Mouse (Mus musculus) adrenal gland, postnatal 10 days (tissue): ENCODE data around the gene Coro1c. TPM values are rescaled to one million over a fixed set of nuclear protein-coding genes. Genes with fewer than 3 reads are reported as not detected.

Source experiments
- DNase-seq: peaks from one replicate; pipeline ENCODE4 v3.0.0; 2021; ENCODE audit warnings: mixed read lengths
- long read RNA-seq, 2 experiments: library from polyadenylated mRNA; stranded (forward); transcript quantifications; one replicate each; pipeline ENCODE4 v2.0.0; 2021
- total RNA-seq, 2 experiments: library from RNA; stranded (reverse); gene quantifications; 2 replicates each; pipeline ENCODE4 v1.2.3; 2021

Coro1c gene
- total RNA-seq = 10 to 100 TPM; 66.4 to 78.9 TPM
- long read RNA-seq, experiment 1, partial matches to known transcripts = 4 of 22 reads
- long read RNA-seq, experiment 1, other reads (novel, unspliced or antisense) = 16 of 22 reads
- long read RNA-seq, experiment 2, transcript Coro1c-201 (11 exons, 3,491 nt) = major isoform, 37 of 44 reads
- long read RNA-seq, experiment 2, partial matches to known transcripts = 4 of 44 reads
- long read RNA-seq, experiment 2, other reads (novel, unspliced or antisense) = 3 of 44 reads

DNA sequence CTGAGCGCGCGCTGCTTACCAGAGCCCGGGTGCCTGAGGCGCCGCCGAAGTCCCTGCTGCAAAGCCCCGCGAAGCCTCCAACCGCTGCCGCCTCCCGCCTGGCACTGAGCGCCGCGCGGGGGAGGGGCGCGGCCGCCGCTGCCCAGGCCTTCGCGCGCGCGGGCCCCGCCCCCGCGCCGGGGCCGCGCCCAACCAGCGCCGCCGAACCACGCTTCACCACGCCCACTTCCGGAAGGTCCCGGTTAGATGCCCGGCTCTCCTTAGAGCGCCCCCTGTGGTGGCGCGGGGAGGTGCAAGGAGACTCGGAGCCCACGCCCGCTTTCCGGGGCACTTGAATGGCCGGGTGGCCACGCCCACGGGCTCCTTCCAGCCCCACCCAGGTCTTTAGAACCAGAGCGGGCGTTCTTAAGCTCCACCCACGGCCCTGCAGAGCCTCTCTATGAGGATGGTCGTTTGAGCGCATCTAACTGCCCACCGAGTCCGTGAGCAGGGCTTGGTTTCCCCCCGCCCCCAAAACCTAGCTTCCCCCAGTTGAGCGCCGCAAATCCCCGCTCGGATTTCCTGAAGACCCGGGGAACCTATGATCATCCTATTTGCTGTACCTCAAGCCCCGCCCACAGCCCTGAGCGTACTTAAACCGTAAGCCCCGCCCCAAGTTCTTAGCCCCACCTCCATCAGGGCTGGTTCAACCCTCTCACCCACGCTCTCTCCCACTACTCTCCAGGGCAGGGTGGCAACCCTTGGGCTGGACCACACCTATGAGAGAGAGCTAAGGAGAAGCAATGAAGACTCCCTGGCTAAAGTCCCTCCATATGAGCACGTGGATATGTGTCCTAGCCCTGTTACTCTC, at the start of gene Coro1c:
Gene Coro1c (minus strand): TSS at position 167 of the 850 bp plus-strand sequence.
- DNase-seq = peak; percentile 100

DNA sequence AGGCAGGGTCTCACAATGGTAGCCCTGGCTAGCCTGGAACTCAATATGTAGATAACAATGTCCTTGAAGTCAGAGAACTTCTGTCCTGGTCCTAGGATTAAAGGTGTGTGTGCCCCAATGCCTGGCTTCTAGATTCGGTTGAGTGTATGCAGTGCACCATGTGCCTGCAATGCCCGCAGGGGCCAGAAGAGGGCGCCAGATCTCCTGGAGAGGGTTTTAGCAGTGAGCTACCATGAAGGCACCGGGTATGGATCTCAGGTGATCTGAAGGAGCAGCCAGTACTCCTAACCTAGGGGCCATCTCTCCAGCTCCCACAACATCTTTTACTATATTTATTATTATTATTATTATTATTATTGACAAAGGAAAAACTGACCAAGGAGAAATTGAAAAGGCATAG, 48.0 kb upstream of the Coro1c start:
- DNase-seq = peak; percentile 95

DNA sequence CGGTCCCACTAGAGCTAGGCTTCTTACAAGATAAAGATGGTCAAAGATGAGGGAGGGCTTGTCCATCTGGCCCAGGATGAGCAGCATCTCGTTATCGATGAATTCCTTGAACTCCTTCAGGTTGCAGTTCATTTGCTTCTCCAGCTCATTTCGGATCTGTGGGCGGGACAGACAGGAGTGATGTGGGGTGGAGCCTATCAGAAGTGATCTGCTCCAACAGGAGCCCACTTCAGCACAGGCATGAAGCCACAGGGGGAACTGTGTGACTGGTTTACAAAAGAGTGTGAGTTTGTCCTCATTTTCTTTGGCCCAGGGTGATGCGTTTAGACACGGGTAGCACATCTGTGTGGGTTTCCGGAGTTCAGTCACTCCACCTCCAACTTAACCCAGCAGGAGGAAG, 47.1 kb upstream of the Coro1c start:
- no peak for DNase-seq

DNA sequence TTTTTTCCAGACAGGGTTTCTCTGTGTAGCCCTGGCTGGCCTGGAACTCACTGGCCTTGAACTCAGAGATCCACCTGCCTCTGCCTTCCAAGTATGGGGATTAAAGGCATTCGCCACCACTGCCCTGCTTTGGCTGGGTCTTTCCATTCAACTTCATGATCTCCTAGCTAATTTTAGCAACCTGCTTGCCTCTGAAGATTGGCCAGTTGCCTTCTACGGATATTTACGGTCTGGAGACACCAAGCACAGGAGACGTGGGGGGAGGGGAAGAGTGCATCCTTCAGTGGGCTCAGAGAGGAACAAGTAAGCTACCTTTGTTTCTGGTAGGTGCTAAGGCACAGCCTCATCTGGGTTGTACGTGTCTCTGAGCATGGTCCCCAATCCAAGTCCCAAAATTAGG, 46.7 kb upstream of the Coro1c start:
- no peak for DNase-seq

DNA sequence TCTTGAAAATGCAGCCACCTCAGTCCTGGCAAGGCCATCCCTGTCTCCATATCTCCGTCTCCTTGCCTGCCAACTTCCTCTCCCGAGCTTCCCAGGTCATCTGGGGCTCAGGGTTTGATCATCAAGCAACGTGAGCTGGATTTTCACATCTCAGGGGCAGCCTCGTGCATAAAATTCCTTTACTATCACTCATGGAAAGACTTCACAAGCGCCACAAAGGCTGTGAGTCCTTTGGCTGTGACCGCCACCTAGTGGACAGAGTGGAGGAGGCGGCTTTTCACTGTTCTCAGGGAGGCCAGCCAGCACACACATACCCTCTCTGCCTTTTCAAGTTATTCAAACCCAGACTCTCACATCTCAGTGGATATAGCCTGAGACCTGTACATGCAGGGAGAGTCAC, 45.9 kb upstream of the Coro1c start:
- peak; percentile 90 for DNase-seq

DNA sequence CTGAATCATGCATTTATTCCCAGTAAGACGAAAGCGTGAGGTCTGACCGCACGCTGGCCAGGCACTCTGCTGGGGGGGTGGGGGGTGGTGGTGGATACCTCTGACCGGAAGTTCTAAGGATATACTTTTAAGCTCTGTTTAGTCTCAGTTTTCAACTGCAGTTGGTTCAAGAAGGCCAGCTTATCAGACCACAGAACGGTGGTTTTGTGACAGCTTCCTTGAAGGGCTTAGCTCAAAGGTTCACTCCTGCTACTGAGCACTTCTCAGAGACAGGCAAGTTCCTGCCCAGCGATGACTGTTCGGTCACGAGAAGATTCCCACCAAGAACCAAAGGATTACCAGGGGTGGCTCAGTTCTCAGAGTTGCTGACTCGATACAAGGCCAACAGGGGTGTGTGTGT, 44.0 kb upstream of the Coro1c start:
- DNase-seq = no peak

DNA sequence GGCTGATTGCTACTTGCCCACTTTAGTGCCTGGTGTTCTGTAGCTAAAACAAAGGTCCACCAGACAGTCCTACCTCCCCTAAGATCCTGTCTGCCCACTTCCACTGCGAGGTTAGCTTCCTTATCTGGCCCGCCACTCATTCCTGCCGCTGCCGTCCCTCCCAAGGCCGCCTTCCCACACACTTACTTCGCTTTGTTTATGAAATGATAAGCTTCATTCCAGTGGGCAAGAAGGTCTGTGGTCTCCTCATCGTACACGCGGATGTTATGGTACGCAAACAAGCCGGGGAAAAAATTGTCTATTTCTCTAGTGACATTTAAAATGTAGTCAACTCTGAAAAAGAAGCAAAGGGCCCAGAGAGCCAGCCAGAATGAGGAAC, 43.1 kb upstream of the Coro1c start:
- no peak for DNase-seq

DNA sequence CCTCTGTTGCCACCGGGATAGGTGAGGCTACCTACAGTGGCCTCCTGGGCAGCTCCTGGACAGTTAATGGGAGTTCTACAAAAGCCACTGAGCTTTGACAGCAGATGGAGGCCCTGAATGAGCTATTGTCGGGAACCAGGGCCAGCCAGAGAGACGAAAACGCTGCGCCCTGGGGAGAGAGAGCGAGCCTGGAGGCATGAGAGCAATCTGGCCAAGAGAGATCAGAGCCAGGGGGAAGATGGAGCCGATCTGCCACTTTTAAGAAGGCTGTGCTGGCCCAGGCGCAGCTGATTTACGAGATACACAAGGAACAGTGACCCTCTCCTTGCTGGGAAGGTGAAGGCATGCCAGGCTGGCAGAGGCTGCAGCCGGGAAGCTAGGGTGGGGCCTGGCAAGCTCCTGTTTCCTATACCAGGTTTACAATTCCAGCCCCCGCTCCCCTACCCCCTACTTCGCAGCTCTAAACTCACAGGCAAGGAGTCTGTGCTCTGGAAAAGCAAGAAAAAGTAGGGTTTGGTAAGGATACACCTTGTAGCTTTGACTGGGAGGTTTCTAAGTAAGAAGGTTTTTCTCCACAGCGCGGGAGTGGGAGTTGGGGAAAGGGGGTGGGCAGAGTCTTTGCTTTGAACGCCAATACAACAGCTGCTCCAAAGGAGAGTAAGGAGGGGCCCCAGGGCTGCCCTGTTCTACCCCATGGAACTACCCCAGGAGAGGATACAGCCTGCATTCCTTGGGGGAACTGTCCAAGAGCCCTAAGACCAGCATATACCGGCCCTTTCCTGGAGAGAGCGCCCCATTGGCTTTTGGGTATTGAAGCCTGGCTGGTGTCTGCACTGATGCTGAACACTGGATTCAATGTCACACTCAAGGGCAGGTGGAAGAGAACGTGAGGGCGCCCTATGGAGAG, 42.5 kb upstream of the Coro1c start:
- no peak for DNase-seq

DNA sequence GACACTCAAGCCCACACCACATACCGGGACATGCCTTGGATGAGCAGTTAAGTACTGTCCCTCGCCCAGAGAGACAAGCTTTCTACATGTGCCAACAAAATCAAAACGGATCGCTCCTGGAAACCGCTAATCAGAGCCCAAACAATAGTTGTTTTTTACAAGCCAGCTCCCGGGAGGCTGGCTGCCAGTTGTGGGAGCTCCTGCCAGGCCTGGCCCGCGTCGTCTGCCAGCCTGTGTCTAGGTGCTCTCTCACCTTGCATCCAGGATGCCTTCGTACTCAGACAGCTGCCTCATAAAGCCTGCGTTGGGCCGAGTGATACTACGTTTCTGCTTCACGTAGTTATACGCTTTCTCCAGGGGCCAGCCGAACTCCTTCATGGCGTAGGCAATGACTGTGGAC, 41.6 kb upstream of the Coro1c start:
- no peak for DNase-seq

DNA sequence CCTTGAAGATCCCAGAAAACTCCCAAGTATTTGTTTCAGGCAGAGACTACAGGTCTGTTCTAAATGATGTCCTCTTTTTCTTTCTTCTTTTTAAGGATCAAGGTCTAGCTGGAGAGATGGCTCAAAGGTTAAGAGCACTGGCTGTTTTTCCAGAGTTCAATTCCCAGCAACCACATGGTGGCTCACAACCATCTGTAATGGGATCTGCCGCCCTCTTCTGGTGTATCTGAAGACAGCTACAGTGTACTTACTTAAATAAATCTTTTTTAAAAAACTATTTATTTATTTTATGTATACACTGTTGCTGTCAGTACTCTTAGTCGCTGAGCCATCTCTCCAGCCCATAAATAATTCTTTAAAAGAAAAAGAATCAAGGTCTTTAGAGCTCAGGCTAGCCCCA, 38.7 kb upstream of the Coro1c start:
- DNase-seq = no peak

DNA sequence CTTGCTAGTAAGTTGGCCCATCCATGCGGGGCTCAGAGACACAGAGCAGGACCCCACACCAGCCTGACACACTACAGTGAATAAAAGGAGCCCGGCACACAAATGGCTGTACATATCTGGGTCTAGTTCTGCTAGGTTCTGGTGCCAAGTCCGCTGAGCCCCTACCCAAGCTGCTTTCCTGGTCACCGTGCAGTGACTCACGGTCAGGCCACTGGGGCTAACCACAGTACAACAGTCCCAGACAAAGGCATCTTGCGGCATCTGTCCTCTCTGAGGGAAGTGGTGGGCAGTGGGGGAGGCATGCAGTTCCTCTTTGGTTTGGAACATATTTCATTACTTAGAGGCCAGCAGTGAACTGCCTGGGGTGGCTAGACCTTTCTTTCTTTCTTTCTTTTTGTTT, 36.6 kb upstream of the Coro1c start:
- DNase-seq = no peak

DNA sequence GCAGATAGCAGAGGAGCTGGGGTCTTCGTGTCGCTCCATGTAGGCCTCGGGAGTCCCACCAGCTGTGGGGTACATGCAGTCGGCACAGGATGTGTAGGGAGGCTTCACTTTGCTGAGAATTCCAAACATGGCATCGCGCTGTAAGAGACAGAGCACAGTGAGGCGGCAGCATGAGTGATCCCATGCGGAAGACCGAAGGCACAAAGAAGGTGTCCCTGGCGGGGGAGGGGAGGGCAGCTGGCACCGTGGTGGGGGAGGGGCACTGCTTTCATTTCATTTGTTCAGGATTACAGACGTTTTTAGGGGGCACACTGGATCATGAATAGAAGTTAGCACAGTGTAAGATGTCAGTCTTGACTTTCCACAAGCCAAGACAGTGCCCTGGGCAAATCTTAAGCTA, 34.8 kb upstream of the Coro1c start:
- no peak for DNase-seq

DNA sequence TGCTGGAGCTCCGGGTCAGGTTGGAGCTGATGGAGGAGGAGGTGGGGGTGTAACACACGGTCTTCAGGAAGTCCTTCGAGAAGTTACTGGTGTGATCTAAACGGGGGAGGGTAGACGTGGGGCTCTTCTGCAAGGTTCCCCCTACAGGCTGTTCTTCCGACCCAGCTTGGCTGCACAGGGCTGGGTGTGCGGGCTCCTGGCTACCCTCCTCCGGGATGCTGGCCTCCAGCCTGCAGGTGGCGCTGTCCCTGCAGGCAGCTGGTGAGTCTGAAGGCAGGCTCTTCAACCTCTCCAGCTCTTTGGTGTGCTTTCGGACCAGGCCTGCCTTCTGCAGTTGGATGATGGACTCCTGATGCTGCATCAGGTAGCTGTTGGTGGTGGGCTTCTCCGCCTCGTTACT, 34.0 kb upstream of the Coro1c start:
- DNase-seq = no peak

DNA sequence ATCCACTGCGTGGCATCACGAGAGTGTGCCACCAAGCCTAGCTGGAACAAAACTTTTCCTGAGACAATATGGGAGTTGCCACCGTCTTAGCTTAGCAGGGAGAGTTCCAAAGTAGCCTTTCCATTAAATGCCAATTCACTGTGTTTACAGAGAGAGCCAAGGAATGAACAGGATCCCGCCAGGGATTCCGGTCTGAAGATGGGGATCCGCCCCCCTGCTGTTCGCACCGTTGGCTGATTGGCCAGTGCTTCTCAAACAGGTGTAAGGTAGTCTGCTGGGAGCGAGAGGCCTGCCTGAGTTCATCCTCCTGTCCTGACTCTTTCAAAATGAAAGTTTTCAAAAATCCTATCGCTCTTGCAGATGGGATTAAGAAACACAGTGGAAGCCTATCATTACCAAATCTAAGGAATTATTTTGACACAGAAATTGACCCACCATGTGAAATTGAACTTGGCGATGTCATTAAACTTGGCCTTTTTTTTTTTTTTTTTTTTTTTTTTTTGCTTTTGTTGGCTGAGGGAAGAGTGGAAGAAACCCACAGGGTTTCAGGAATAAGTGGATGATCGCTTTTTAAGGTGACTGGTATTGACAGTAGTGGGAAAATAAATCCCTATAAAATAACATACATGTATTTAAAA, 30.8 kb upstream of the Coro1c start:
- DNase-seq = no peak

DNA sequence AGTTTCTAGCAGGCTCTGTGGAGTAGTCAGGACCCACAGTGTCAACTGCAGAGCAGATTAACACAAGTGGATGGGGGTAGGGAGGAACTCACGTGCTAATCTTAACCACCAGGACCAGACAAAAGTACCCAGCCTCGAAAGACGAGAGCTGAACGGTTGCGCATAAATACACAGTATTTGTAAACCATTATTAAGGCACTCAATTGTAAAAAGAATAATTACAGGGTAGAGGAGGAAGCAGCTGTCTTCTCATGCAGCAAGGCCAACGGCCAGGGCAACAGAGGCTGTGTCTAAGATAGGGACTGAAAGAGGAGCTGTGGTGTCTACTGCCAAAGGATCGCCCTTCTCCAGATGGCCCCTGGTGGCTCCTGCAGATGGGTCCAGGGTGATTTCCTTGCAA, 29.1 kb upstream of the Coro1c start:
- no peak for DNase-seq

DNA sequence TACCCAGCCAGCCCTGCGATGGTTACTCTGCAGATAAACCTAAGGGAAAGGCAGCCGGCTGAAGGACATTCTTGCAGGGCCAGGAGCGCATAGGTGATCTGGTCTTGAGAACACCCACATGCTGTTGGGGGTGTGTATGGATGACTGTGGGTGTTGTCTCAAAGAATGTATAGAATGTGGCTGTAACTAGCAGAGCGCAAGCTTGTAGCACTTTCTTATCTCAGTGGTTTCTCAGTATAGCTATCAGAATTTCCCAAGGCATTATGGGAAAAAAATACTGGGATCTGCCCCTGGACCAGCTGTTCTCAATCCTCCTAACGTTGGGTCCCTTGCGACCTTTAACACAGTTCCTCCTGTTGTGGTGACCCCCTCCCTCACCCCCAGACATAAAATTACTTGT, 25.3 kb upstream of the Coro1c start:
- no peak for DNase-seq

DNA sequence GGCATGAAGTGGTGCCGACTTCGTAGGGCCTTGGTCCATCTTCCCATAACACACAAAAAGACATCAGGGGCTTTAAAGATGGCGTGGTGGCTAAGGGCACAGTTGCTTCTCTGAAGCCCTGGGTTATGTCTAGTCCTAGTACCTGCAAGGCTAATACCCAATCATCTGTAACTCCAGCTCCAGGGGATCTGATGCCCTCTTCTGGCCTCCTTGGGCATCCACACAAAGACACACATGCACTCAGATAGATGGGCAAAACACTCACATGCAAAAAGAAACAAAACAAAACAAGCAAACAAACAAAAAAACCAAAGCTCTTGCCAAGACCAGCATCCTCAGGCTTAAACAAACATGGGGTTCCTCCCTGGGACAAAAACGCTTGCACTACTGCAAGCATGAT, 24.9 kb upstream of the Coro1c start:
- no peak for DNase-seq

DNA sequence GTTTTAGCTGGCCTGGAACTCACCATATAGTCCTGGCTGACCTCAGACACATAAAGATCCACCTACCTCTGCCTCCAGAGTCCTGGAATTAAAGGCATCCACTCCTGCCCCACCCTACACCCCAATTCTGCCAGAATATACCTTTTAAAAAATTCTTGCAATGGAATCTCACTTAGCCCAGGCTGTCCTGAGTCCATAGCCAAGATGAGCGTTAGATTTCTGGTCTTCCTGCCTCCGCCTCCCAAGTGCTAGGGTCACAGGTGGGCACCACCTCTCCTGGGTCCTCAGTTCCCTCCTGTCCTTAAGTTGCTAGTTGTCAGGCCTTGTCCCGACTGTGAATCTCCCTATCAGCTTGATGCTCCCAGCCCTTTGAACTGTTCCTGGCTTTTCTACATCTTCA, 23.8 kb upstream of the Coro1c start:
- no peak for DNase-seq

DNA sequence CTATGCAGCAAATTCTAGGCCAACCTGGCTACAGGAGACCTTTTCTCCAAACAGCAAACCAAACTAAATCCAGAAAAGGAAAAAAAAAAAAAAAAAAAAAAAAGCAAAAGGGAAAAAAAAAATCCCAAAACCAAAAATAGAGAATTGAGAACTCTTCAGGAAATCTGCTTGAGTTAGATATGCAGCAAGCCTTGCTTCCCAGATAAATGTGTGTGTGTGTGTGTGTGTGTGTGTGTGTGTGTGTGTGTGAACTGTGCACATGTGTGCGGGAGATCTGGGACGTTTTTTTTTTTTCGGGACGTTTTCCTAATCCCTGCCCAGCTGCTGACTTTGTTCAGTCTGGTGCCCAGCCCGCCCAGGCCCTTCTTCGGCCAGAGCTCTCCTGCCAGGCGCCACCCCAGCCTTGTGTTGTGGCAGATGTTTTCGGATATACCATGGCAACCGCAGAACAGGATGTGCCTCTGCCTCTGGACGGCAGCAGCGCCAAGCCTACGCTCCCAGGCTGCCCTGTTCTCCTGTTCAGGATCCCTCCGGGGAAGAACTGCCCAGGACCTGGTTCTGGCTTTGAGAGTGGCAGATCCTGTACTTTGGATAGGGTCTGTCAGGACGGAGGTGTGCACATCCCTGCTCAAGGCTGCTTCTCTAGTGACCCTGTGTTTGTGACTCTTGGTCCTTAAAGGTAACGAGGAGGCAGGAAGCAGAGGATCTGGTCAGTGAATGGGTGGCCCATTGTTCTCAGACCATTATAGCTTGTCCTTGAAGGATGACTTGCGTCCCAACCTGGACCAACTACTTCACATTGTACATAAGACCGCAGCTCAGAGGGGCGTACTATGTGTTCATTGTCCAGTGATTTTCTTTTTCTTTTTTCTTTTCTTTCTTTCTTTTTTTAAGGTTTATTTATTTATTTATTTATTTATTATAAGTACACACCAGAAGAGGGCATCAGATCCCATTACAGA, 22.4 kb upstream of the Coro1c start:
- DNase-seq = peak; percentile 72

DNA sequence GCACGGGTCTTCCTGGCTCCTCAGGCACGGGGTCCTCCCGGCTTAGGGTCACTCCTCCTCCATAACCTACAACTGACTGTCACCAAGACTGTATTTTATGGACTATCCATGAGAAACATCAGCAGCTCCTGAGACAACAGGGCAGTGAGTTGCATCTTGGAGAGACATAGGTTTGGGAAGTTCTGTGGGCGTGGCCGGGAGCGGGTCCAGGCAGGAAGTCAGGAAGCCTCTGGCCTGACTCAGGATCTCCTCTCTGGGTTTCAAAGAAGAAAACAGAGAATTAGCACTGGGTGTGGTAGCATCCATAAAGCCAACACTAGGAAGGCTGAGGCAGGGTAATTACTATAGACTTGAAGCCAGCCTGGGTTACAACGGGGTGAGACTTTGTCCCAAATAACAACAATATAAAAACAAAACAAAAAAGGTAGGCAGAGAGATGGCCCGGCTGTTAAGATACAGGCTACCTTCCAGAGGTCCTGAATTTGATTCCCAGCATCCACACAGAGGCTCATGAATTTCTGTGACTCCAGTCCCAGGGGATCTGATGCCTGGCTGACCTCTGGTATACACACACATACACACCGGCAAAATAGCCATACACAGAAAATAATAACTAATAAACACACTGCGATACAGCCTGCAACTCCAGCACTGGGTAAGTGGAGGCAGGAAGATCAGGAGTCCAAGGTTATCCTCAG, 21.5 kb upstream of the Coro1c start:
- DNase-seq = no peak

DNA sequence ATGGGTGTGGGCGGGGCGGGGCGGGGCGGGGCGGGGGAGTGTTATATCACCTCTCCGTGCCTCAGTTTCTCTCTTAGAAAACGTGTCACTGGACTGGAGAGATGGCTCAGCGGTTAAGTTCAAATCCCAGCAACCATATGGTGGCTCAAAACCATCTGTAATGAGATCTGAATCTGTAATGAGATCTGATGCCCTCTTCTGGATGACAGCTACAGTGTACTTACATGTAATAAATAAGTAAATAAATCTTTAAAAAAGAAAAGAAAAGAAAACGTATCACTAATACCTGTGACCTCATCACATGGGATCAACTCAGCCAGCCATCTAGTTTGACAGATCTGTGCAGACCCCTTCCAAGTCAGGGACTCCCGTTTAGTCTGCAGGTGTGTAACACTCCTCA, 21.0 kb upstream of the Coro1c start:
- no peak for DNase-seq
